Mouse (Mus musculus) liver, adult 2 months (tissue): ENCODE data around the gene Rrm1. TPM values are rescaled to one million over a fixed set of nuclear protein-coding genes. Genes with fewer than 3 reads are reported as not detected.
A peak's percentile ranks its signal among the peaks of the same experiment; 100 is the strongest.
"Not testable (repeated sequence)": the region's sequence is repeated elsewhere in the genome, so short reads cannot be mapped to it uniquely, and the experiment has no call there.

Experiments
- DNase-seq: peaks from one replicate; pipeline ENCODE4 v3.0.0-alpha.2; 2011; ENCODE audit warnings: low read depth, low spot score; ENCODE audit errors: extremely low read depth
- H3K27ac ChIP-seq: fragments of 200-500 bp; replicated peaks from 2 replicates; pipeline ENCODE4 v1.5.1; 2012; ENCODE audit warnings: low read depth, mild to moderate bottlenecking, control low read depth, inconsistent platforms, low read length; ENCODE audit not compliant: insufficient read depth
- H3K27me3 ChIP-seq: fragments of 200-500 bp; 2 replicates; pipeline ENCODE4 v1.6.1; 2012; ENCODE audit warnings: mild to moderate bottlenecking, moderate library complexity, low read length, inconsistent platforms; ENCODE audit not compliant: control insufficient read depth, insufficient read depth
- H3K36me3 ChIP-seq: fragments of 200-500 bp; 2 replicates; pipeline ENCODE4 v1.6.1; 2012; ENCODE audit warnings: low read length, inconsistent platforms; ENCODE audit not compliant: control insufficient read depth, insufficient read depth
- H3K4me1 ChIP-seq: fragments of 200-500 bp; 2 replicates; pipeline ENCODE4 v1.6.1; 2011; ENCODE audit warnings: low read length; ENCODE audit not compliant: control insufficient read depth, insufficient read depth
- H3K4me3 ChIP-seq: fragments of 200-500 bp; 2 replicates; pipeline ENCODE4 v1.5.1; 2011; ENCODE audit warnings: low read depth, mild to moderate bottlenecking, control low read depth, low read length, moderate library complexity; ENCODE audit not compliant: insufficient read depth
- H3K79me2 ChIP-seq: fragments of 200-500 bp; 2 replicates; pipeline ENCODE4 v1.6.1; 2012; ENCODE audit warnings: inconsistent platforms, mild to moderate bottlenecking, low read length, moderate library complexity; ENCODE audit not compliant: control insufficient read depth, insufficient read depth
- H3K9ac ChIP-seq: fragments of 200-500 bp; 2 replicates; pipeline ENCODE4 v1.6.1; 2012; ENCODE audit warnings: low read depth, mild to moderate bottlenecking, control low read depth, inconsistent platforms, low read length
- CTCF ChIP-seq: fragments of 200-500 bp; IDR thresholded peaks from 2 replicates; pipeline ENCODE4 v1.5.1; 2011; ENCODE audit warnings: low read depth, low read length, control low read depth
- POLR2A ChIP-seq: fragments of 200-500 bp; IDR thresholded peaks from 2 replicates; pipeline ENCODE4 v1.6.1; 2011; ENCODE audit warnings: low read length, control low read depth; ENCODE audit not compliant: insufficient read depth; ENCODE audit errors: extremely low read depth
- WGBS: fragments of 180-500 bp; shearing (Covaris S2); methylation state at CpG from one replicate; pipeline ENCODE4 v1.1.7; 2018; 5-methylcytosine and 5-hydroxymethylcytosine counted together
- polyA plus RNA-seq: library from polyadenylated mRNA; depleted of rRNA; stranded (reverse); fragments of >200 nt; gene quantifications from 2 replicates; pipeline ENCODE4 v1.2.3, GENCODE M21; 2012
- total RNA-seq: library from RNA; depleted of rRNA; stranded (reverse); fragments of >200 nt; gene quantifications from 2 replicates; pipeline ENCODE4 v1.2.3, GENCODE M21; 2014

Rrm1 gene
- total and polyA plus RNA-seq, 2 experiments: 2.3 to 7.9 TPM

DNA sequence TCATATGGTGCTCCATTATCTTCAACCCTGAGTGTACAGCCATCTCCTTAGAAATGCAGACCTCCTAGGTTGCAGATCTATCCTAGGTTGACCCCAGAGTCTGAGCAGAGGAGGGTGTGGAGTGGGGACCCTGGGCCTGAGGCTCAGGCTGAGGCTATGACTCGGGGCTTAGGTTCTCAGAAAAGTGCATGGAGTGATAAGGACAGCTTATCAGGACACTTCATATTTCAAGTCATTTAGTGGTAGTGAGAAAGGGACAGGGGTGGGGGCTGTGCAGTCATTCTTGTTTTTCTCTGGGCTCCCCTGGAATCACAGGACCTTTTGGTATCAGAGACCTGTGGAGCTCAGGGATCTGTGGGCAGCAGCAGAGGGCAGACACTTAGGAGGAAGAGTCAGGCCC is 44.6 kb downstream of the Rrm1 start:
- no peak for DNase-seq
- TF ChIP-seq POLR2A (no peak), CTCF (no peak)
- H3K36me3 ChIP-seq: no peaks in the 10 kb centered on the region
- no peak overlapping the region for H3K9ac ChIP-seq
- H3K27ac ChIP-seq: no peak overlapping the region
- WGBS: 70% methylated on average over 1 of the region's 1 CpGs
- no peaks in the 10 kb centered on the region for H3K79me2 ChIP-seq
- H3K4me1 ChIP-seq: no peaks in the 10 kb centered on the region
- no peak overlapping the region for H3K4me3 ChIP-seq
- no peaks in the 10 kb centered on the region for H3K27me3 ChIP-seq

DNA sequence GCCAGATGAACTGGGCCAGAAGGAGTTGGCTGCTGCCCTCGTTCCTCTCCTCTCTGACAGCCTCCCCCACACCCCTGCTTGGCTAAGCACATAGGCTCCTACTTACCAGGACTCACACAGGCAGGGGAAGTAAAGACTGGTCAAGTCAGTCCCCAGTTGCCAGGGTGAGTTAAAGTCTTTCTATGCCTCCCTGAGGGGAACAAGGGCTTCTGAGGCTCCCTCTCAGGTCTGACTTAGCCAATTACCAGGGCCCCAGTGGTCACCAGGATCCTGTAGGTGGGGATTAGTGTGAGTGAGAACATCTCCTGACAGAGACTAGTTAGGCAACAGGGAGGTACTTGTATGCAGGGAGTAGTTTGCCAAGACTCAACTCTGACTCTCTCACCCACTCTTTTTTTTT is 46.7 kb downstream of the Rrm1 start, which contains the start of gene Olfr544:
Olfr544 (minus strand) TSS at position 153 of the 400 bp plus-strand sequence.
- H3K36me3 ChIP-seq: no peaks in the 10 kb centered on the region
- no peaks in the 10 kb centered on the region for H3K79me2 ChIP-seq
- 58% methylated on average over 1 of the region's 1 CpGs for WGBS
- DNase-seq: no peak
- no peaks in the 10 kb centered on the region for H3K4me1 ChIP-seq
- TF ChIP-seq CTCF: no peak
- TF ChIP-seq POLR2A: no peak
- no peaks in the 10 kb centered on the region for H3K27me3 ChIP-seq
- no peak within 1 kb of the TSS for H3K4me3 ChIP-seq
- no peak within 1 kb of the TSS for H3K27ac ChIP-seq
- no peak within 1 kb of the TSS for H3K9ac ChIP-seq

DNA sequence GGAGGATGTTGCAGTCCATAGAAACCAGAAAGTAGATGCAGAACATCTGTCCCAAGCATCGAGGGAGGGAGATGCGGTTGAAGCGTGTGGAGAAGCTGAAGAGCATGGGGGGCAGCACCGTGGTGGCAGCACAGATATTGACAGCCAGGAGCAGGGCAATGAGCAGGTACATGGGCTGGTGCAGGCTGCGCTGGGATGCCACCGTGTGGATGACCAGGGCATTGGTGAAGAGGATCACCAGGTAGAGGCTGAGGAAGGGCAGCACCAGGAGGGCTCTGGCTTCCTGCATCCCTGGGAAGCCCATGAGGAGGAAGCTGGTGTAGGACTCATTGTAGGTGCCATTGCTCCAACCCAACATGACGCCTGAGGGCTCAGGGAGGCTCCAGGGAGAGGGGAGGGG is 52.9 kb downstream of the Rrm1 start:
- H3K4me3 ChIP-seq, H3K79me2 ChIP-seq, H3K4me1 ChIP-seq, H3K36me3 ChIP-seq, H3K9ac ChIP-seq, DNase-seq, H3K27ac ChIP-seq, H3K27me3 ChIP-seq: not testable (repeated sequence)
- 48% methylated on average over 7 of the region's 7 CpGs for WGBS

DNA sequence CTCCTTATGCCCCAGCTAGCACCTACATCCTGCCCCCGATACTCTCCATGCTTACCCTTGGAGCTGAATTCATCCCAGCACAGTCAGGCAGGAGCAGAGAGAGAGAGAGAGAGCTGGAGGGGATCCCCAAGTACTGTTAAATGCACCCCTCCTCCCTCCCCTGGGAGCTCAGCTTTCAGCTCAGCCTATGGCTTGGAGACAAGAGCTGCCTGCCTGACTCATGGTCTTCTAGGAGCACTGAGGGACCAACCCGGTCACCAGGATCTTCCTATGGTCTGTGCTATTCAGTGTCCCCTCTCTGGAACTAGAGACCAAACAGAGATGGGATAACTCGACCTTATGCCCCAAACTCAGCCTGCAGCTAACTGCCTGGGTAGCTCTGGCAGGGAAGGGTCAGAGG is 58.0 kb downstream of the Rrm1 start, which contains the start of gene Olfr545:
Olfr545 (minus strand) TSS at position 101 of the 400 bp plus-strand sequence.
- Histone ChIP-seq H3K9ac (no peak within 1 kb of the TSS), H3K27me3 (peaks cover 3% of the 10 kb centered on the region; the same call in 1 of the 2 replicates), H3K4me1 (no peaks in the 10 kb centered on the region), H3K4me3 (no peak within 1 kb of the TSS), H3K36me3 (no peaks in the 10 kb centered on the region), H3K27ac (no peak within 1 kb of the TSS), H3K79me2 (no peaks in the 10 kb centered on the region)
- 60% methylated on average over 3 of the region's 3 CpGs for WGBS
- TF ChIP-seq POLR2A (no peak), CTCF (no peak)
- DNase-seq: no peak

DNA sequence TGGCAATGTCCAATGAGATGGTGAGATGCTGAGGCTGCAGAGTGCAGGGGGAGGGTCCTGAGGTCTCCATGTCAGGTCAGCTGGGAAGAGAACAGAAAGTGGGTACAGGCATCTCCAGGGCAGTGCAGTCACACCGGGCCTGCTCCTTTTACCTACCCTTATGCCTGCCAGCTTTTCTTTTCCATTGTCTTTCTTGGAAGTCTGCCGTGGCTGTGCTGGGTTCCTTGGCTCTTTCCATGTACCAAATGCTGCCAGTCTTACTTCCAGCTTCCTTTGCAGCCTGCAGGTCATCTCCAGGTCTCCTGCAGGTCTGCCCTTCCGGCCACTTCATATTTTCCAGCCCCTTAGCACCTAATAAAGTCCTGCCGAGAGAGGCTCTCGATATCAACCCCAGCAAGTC is 60.5 kb downstream of the Rrm1 start:
- Histone ChIP-seq H3K4me1 (no peaks in the 10 kb centered on the region), H3K79me2 (no peaks in the 10 kb centered on the region), H3K9ac (no peak overlapping the region), H3K27me3 (peaks cover 3% of the 10 kb centered on the region; the same call in 1 of the 2 replicates), H3K4me3 (no peak overlapping the region), H3K36me3 (no peaks in the 10 kb centered on the region), H3K27ac (no peak overlapping the region)
- DNase-seq: no peak
- TF ChIP-seq CTCF (no peak), POLR2A (no peak)
- 72% methylated on average over 5 of the region's 5 CpGs for WGBS

DNA sequence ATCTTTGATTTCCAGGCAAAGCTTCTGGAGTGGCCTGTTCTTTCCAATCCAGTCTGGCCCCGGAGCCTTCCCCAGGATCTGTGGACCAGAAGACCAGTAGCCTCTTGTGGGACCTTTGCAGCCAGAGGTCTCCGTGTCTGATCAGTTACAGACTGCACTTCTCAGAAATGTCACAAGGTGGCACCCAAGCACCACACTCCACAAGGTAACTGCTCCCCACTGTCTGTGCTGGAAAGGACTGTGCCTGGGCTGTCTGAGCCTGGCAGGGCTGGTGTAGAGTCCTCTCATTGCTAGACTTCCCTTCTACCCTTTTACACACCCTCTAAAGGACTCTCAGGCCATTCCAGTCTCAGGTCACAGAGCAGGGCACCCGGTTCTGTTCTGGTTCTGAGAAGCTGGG is 65.4 kb downstream of the Rrm1 start:
- no peaks in the 10 kb centered on the region for H3K36me3 ChIP-seq
- DNase-seq: peak; percentile 51
- H3K27ac ChIP-seq: no peak overlapping the region
- no peaks in the 10 kb centered on the region for H3K4me1 ChIP-seq
- H3K9ac ChIP-seq: no peak overlapping the region
- H3K79me2 ChIP-seq: no peaks in the 10 kb centered on the region
- peaks cover 3% of the 10 kb centered on the region; the same call in 1 of the 2 replicates for H3K27me3 ChIP-seq
- H3K4me3 ChIP-seq: no peak overlapping the region
- TF ChIP-seq POLR2A (no peak), CTCF (peak; percentile 88)
- 41% methylated on average over 3 of the region's 3 CpGs for WGBS
